Mouse (Mus musculus) embryonic fibroblast, embryonic 13.5 days (primary cell): ENCODE measurements around the gene Plekhg5.

Experiments
- CTCF ChIP-seq: IDR thresholded peaks from 2 replicates; pipeline ENCODE4 v1.5.1; 2011; ENCODE audit warnings: mild to moderate bottlenecking, control low read depth, low read length, moderate library complexity, borderline replicate concordance; ENCODE audit not compliant: insufficient read depth
- POLR2A ChIP-seq: IDR thresholded peaks from 2 replicates; pipeline ENCODE4 v1.6.1; 2011; ENCODE audit warnings: low read depth, mild to moderate bottlenecking, control low read depth, low read length, moderate library complexity

GRCm38 (mm10) chr4:152095937-152096910 is 23.9 kb downstream of the Plekhg5 start:
- TF ChIP-seq CTCF, result peak; percentile 73
- no peak for TF ChIP-seq POLR2A
